Mouse (Mus musculus): Measurements from ENCODE around the gene Actrt2. TPM values are rescaled to one million over a fixed set of nuclear protein-coding genes. Genes with fewer than 3 reads are reported as not detected.

The Actrt2 gene
- polyA plus RNA-seq (2014; fragmentation: Nextera tagmentation; extraction: Ambion mirVana), result not detected in 2 replicates

- WGBS, result 83% methylated on average over 2 of the region's 2 CpGs
- ATAC-seq (ENCODE audit: insufficient number of reproducible peaks, insufficient read depth, low FRiP score, low read depth), result no peak
- peaks cover 6% of the 10 kb centered on the region for H3K27me3 ChIP-seq (ENCODE audit: control insufficient read depth, insufficient read depth, low read length)
- H3K36me3 ChIP-seq (ENCODE audit: control insufficient read depth, insufficient read depth, low read length), result no peaks in the 10 kb centered on the region
- H3K4me2 ChIP-seq (ENCODE audit: low read length), result no peak within 1 kb of the TSS
- H3K9me3 ChIP-seq (ENCODE audit: control insufficient read depth, low read length), result no peaks in the 10 kb centered on the region
- H3K27ac ChIP-seq (replicated peaks in 1 of 2; ENCODE audit: control insufficient read depth in 1 of 2, insufficient read depth in 1 of 2, low read depth in 2 of 2, low read length in 2 of 2), result no peak within 1 kb of the TSS
- no peak within 1 kb of the TSS for H3K9ac ChIP-seq (ENCODE audit: low read length)
- no peaks in the 10 kb centered on the region for H3K4me1 ChIP-seq (ENCODE audit: control insufficient read depth in 2 of 2, insufficient read depth in 2 of 2, low read length in 2 of 2)
- H3K4me3 ChIP-seq (ENCODE audit: control insufficient read depth in 1 of 2, insufficient read depth in 1 of 2, low read depth in 1 of 2, low read length in 2 of 2), result no peak within 1 kb of the TSS
Measured at GRCm38 (mm10) chr4:154667767-154668166, at the start of gene Actrt2. Gene Actrt2 (minus strand): TSS chr4:154667867.

- H3K27ac ChIP-seq (replicated peaks in 1 of 2; ENCODE audit: control insufficient read depth in 1 of 2, insufficient read depth in 1 of 2, low read depth in 2 of 2, low read length in 2 of 2), result no peak overlapping the region
- no peaks in the 10 kb centered on the region for H3K36me3 ChIP-seq (ENCODE audit: control insufficient read depth, insufficient read depth, low read length)
- WGBS, result 69% methylated on average over 21 of the region's 21 CpGs
- H3K4me3 ChIP-seq (ENCODE audit: control insufficient read depth in 1 of 2, insufficient read depth in 1 of 2, low read depth in 1 of 2, low read length in 2 of 2), result no peak overlapping the region
- no peak for ATAC-seq (ENCODE audit: insufficient number of reproducible peaks, insufficient read depth, low FRiP score, low read depth)
- H3K4me1 ChIP-seq (ENCODE audit: control insufficient read depth in 2 of 2, insufficient read depth in 2 of 2, low read length in 2 of 2), result no peaks in the 10 kb centered on the region
- H3K4me2 ChIP-seq (ENCODE audit: low read length), result no peak overlapping the region
- peaks cover 6% of the 10 kb centered on the region for H3K27me3 ChIP-seq (ENCODE audit: control insufficient read depth, insufficient read depth, low read length)
- no peak overlapping the region for H3K9ac ChIP-seq (ENCODE audit: low read length)
- no peaks in the 10 kb centered on the region for H3K9me3 ChIP-seq (ENCODE audit: control insufficient read depth, low read length)
Measured at GRCm38 (mm10) chr4:154709391-154710107, 41.9 kb upstream of the Actrt2 start.

- no peak for ATAC-seq (ENCODE audit: insufficient number of reproducible peaks, insufficient read depth, low FRiP score, low read depth)
- 43% methylated on average over 2 of the region's 2 CpGs for WGBS
Measured at GRCm38 (mm10) chr4:154708811-154709210, 41.1 kb upstream of the Actrt2 start.

GRCm38 (mm10) chr4:154708223-154708622 is 40.6 kb upstream of the Actrt2 start:
- Histone ChIP-seq H3K36me3 (ENCODE audit: control insufficient read depth, insufficient read depth, low read length) (no peaks in the 10 kb centered on the region), H3K9me3 (ENCODE audit: control insufficient read depth, low read length) (no peaks in the 10 kb centered on the region), H3K4me1 (ENCODE audit: control insufficient read depth in 2 of 2, insufficient read depth in 2 of 2, low read length in 2 of 2) (no peaks in the 10 kb centered on the region), H3K27ac (replicated peaks in 1 of 2; ENCODE audit: control insufficient read depth in 1 of 2, insufficient read depth in 1 of 2, low read depth in 2 of 2, low read length in 2 of 2) (no peak overlapping the region), H3K9ac (ENCODE audit: low read length) (no peak overlapping the region), H3K4me2 (ENCODE audit: low read length) (no peak overlapping the region), H3K4me3 (ENCODE audit: control insufficient read depth in 1 of 2, insufficient read depth in 1 of 2, low read depth in 1 of 2, low read length in 2 of 2) (no peak overlapping the region), H3K27me3 (ENCODE audit: control insufficient read depth, insufficient read depth, low read length) (peaks cover 3% of the 10 kb centered on the region; the same call in 1 of the 2 replicates)
- ATAC-seq (ENCODE audit: insufficient number of reproducible peaks, insufficient read depth, low FRiP score, low read depth), result no peak
- WGBS, result 89% methylated on average over 11 of the region's 11 CpGs

More at GRCm38 (mm10) chr4:154708811-154709210, 41.1 kb upstream of the Actrt2 start:
- Histone ChIP-seq H3K4me2 (ENCODE audit: low read length) (no peak overlapping the region), H3K9ac (ENCODE audit: low read length) (no peak overlapping the region), H3K9me3 (ENCODE audit: control insufficient read depth, low read length) (no peaks in the 10 kb centered on the region), H3K27me3 (ENCODE audit: control insufficient read depth, insufficient read depth, low read length) (peaks cover 4% of the 10 kb centered on the region), H3K4me1 (ENCODE audit: control insufficient read depth in 2 of 2, insufficient read depth in 2 of 2, low read length in 2 of 2) (no peaks in the 10 kb centered on the region), H3K36me3 (ENCODE audit: control insufficient read depth, insufficient read depth, low read length) (no peaks in the 10 kb centered on the region), H3K27ac (replicated peaks in 1 of 2; ENCODE audit: control insufficient read depth in 1 of 2, insufficient read depth in 1 of 2, low read depth in 2 of 2, low read length in 2 of 2) (no peak overlapping the region), H3K4me3 (ENCODE audit: control insufficient read depth in 1 of 2, insufficient read depth in 1 of 2, low read depth in 1 of 2, low read length in 2 of 2) (no peak overlapping the region)

GRCm38 (mm10) chr4:154707521-154707920 is 39.9 kb upstream of the Actrt2 start:
- Histone ChIP-seq H3K36me3 (ENCODE audit: control insufficient read depth, insufficient read depth, low read length) (no peaks in the 10 kb centered on the region), H3K4me3 (ENCODE audit: control insufficient read depth in 1 of 2, insufficient read depth in 1 of 2, low read depth in 1 of 2, low read length in 2 of 2) (no peak overlapping the region), H3K27ac (replicated peaks in 1 of 2; ENCODE audit: control insufficient read depth in 1 of 2, insufficient read depth in 1 of 2, low read depth in 2 of 2, low read length in 2 of 2) (no peak overlapping the region), H3K9me3 (ENCODE audit: control insufficient read depth, low read length) (no peaks in the 10 kb centered on the region), H3K4me1 (ENCODE audit: control insufficient read depth in 2 of 2, insufficient read depth in 2 of 2, low read length in 2 of 2) (no peaks in the 10 kb centered on the region), H3K4me2 (ENCODE audit: low read length) (no peak overlapping the region), H3K9ac (ENCODE audit: low read length) (no peak overlapping the region), H3K27me3 (ENCODE audit: control insufficient read depth, insufficient read depth, low read length) (peaks cover 3% of the 10 kb centered on the region; the same call in 1 of the 2 replicates)
- 78% methylated on average over 4 of the region's 4 CpGs for WGBS
- ATAC-seq (ENCODE audit: insufficient number of reproducible peaks, insufficient read depth, low FRiP score, low read depth), result no peak

GRCm38 (mm10) chr4:154706442-154706841 is 38.8 kb upstream of the Actrt2 start:
- Histone ChIP-seq H3K27ac (replicated peaks in 1 of 2; ENCODE audit: control insufficient read depth in 1 of 2, insufficient read depth in 1 of 2, low read depth in 2 of 2, low read length in 2 of 2) (no peak overlapping the region), H3K9ac (ENCODE audit: low read length) (no peak overlapping the region), H3K4me1 (ENCODE audit: control insufficient read depth in 2 of 2, insufficient read depth in 2 of 2, low read length in 2 of 2) (peaks cover under 1% of the 10 kb centered on the region in 2 experiments; a peak in 2 of 4 replicates), H3K9me3 (ENCODE audit: control insufficient read depth, low read length) (no peaks in the 10 kb centered on the region), H3K27me3 (ENCODE audit: control insufficient read depth, insufficient read depth, low read length) (peaks cover 3% of the 10 kb centered on the region; the same call in 1 of the 2 replicates), H3K36me3 (ENCODE audit: control insufficient read depth, insufficient read depth, low read length) (no peaks in the 10 kb centered on the region), H3K4me2 (ENCODE audit: low read length) (no peak overlapping the region), H3K4me3 (ENCODE audit: control insufficient read depth in 1 of 2, insufficient read depth in 1 of 2, low read depth in 1 of 2, low read length in 2 of 2) (no peak overlapping the region)
- ATAC-seq (ENCODE audit: insufficient number of reproducible peaks, insufficient read depth, low FRiP score, low read depth), result no peak
- 70% methylated on average over 1 of the region's 1 CpGs for WGBS

- H3K9me3 ChIP-seq (ENCODE audit: control insufficient read depth, low read length), result no peaks in the 10 kb centered on the region
- H3K4me3 ChIP-seq (ENCODE audit: control insufficient read depth in 1 of 2, insufficient read depth in 1 of 2, low read depth in 1 of 2, low read length in 2 of 2), result no peak overlapping the region
- H3K27ac ChIP-seq (replicated peaks in 1 of 2; ENCODE audit: control insufficient read depth in 1 of 2, insufficient read depth in 1 of 2, low read depth in 2 of 2, low read length in 2 of 2), result no peak overlapping the region
- peaks cover 3% of the 10 kb centered on the region; the same call in 1 of the 2 replicates for H3K27me3 ChIP-seq (ENCODE audit: control insufficient read depth, insufficient read depth, low read length)
- H3K4me2 ChIP-seq (ENCODE audit: low read length), result no peak overlapping the region
- peaks cover 6 to 8% of the 10 kb centered on the region in 2 experiments for H3K4me1 ChIP-seq (ENCODE audit: control insufficient read depth in 2 of 2, insufficient read depth in 2 of 2, low read length in 2 of 2)
- no peak overlapping the region for H3K9ac ChIP-seq (ENCODE audit: low read length)
- WGBS, result 68% methylated on average over 4 of the region's 4 CpGs
- H3K36me3 ChIP-seq (ENCODE audit: control insufficient read depth, insufficient read depth, low read length), result no peaks in the 10 kb centered on the region
- no peak for ATAC-seq (ENCODE audit: insufficient number of reproducible peaks, insufficient read depth, low FRiP score, low read depth)
Measured at GRCm38 (mm10) chr4:154705681-154706080, 38.0 kb upstream of the Actrt2 start.
